Mouse (Mus musculus): ENCODE results near the gene Cnot6l. TPM values are rescaled to one million over a fixed set of nuclear protein-coding genes. Genes with fewer than 3 reads are reported as not detected.

Cnot6l gene
- 12.2 and 14.3 TPM in 2 replicates for polyA plus RNA-seq (2016; fragmentation: Nextera tagmentation; extraction: Ambion mirVana)

- Histone ChIP-seq H3K9me3 (replicated peaks) (no peaks in the 10 kb centered on the region), H3K4me1 (peaks cover 18% of the 10 kb centered on the region), H3K36me3 (no peaks in the 10 kb centered on the region), H3K4me3 (peak within 1 kb of the TSS; percentile 92), H3K27me3 (ENCODE audit: low read depth, poor library complexity, severe bottlenecking) (no peaks in the 10 kb centered on the region), H3K27ac (peak within 1 kb of the TSS; percentile 99)
- WGBS = 43% methylated on average over 5 of the region's 5 CpGs
- DNase-seq (ENCODE audit: low spot score) = no peak
These were observed at the start of gene Cnot6l for GRCm38 (mm10) chr5:96164021-96164411. Cnot6l (minus strand) TSS chr5:96164171.

- no peaks in the 10 kb centered on the region for H3K27me3 ChIP-seq (ENCODE audit: low read depth, poor library complexity, severe bottlenecking)
- H3K4me3 ChIP-seq = peak overlapping the region; percentile 80
- H3K4me1 ChIP-seq = peaks cover 12% of the 10 kb centered on the region
- peak overlapping the region; percentile 89 for H3K27ac ChIP-seq
- H3K9me3 ChIP-seq (replicated peaks) = no peaks in the 10 kb centered on the region
- under 1% methylated on average over 35 of the region's 35 CpGs for WGBS
- H3K36me3 ChIP-seq = peaks cover 12% of the 10 kb centered on the region
- peak; percentile 93 for DNase-seq (ENCODE audit: low spot score)
These were observed 46.1 kb upstream of the Cnot6l start for GRCm38 (mm10) chr5:96209916-96210583.

- H3K36me3 ChIP-seq = peaks cover 6% of the 10 kb centered on the region
- no peaks in the 10 kb centered on the region for H3K27me3 ChIP-seq (ENCODE audit: low read depth, poor library complexity, severe bottlenecking)
- peak within 1 kb of the TSS; percentile 89 for H3K27ac ChIP-seq
- DNase-seq (ENCODE audit: low spot score) = peak; percentile 58
- H3K4me3 ChIP-seq = peak within 1 kb of the TSS; percentile 80
- H3K4me1 ChIP-seq = peaks cover 12% of the 10 kb centered on the region
- 5% methylated on average over 17 of the region's 17 CpGs for WGBS
- H3K9me3 ChIP-seq (replicated peaks) = no peaks in the 10 kb centered on the region
These were observed 45.5 kb upstream of the Cnot6l start, which contains the start of gene Mrpl1 for GRCm38 (mm10) chr5:96209459-96209858. Mrpl1 (plus strand) TSS chr5:96209493.

GRCm38 (mm10) chr5:96208543-96208942 is 44.6 kb upstream of the Cnot6l start:
- peaks cover 12% of the 10 kb centered on the region for H3K4me1 ChIP-seq
- no peaks in the 10 kb centered on the region for H3K9me3 ChIP-seq (replicated peaks)
- no peak overlapping the region for H3K27ac ChIP-seq
- 85% methylated on average over 4 of the region's 4 CpGs for WGBS
- DNase-seq (ENCODE audit: low spot score) = no peak
- H3K27me3 ChIP-seq (ENCODE audit: low read depth, poor library complexity, severe bottlenecking) = no peaks in the 10 kb centered on the region
- no peaks in the 10 kb centered on the region for H3K36me3 ChIP-seq
- H3K4me3 ChIP-seq = no peak overlapping the region

- Histone ChIP-seq H3K27me3 (ENCODE audit: low read depth, poor library complexity, severe bottlenecking) (no peaks in the 10 kb centered on the region), H3K4me3 (no peak overlapping the region)
These were observed 43.6 kb upstream of the Cnot6l start for GRCm38 (mm10) chr5:96207531-96207930.

GRCm38 (mm10) chr5:96206897-96207296 is 42.9 kb upstream of the Cnot6l start:
- DNase-seq (ENCODE audit: low spot score) = no peak
- Histone ChIP-seq H3K9me3 (replicated peaks) (no peaks in the 10 kb centered on the region), H3K27me3 (ENCODE audit: low read depth, poor library complexity, severe bottlenecking) (no peaks in the 10 kb centered on the region), H3K36me3 (no peaks in the 10 kb centered on the region), H3K27ac (no peak overlapping the region), H3K4me1 (peaks cover 12% of the 10 kb centered on the region), H3K4me3 (no peak overlapping the region)
- 83% methylated on average over 2 of the region's 2 CpGs for WGBS

More at GRCm38 (mm10) chr5:96207531-96207930, 43.6 kb upstream of the Cnot6l start:
- H3K9me3 ChIP-seq (replicated peaks) = no peaks in the 10 kb centered on the region
- H3K4me1 ChIP-seq = peaks cover 12% of the 10 kb centered on the region
- WGBS = 90% methylated on average over 2 of the region's 2 CpGs
- H3K36me3 ChIP-seq = no peaks in the 10 kb centered on the region
- no peak for DNase-seq (ENCODE audit: low spot score)
- H3K27ac ChIP-seq = no peak overlapping the region

- Histone ChIP-seq H3K27me3 (ENCODE audit: low read depth, poor library complexity, severe bottlenecking) (no peaks in the 10 kb centered on the region), H3K27ac (no peak overlapping the region), H3K36me3 (no peaks in the 10 kb centered on the region), H3K4me3 (no peak overlapping the region), H3K4me1 (peaks cover 3% of the 10 kb centered on the region; the same call in 1 of the 2 replicates), H3K9me3 (replicated peaks) (no peaks in the 10 kb centered on the region)
- 68% methylated on average over 10 of the region's 10 CpGs for WGBS
- DNase-seq (ENCODE audit: low spot score) = no peak
These were observed 37.6 kb upstream of the Cnot6l start for GRCm38 (mm10) chr5:96201462-96202154.

GRCm38 (mm10) chr5:96200269-96200668 is 36.3 kb upstream of the Cnot6l start:
- no peak overlapping the region for H3K4me3 ChIP-seq
- H3K27ac ChIP-seq = no peak overlapping the region
- H3K27me3 ChIP-seq (ENCODE audit: low read depth, poor library complexity, severe bottlenecking) = no peaks in the 10 kb centered on the region
- H3K4me1 ChIP-seq = peaks cover 3% of the 10 kb centered on the region; the same call in 1 of the 2 replicates
- H3K36me3 ChIP-seq = no peaks in the 10 kb centered on the region
- no peaks in the 10 kb centered on the region for H3K9me3 ChIP-seq (replicated peaks)
- WGBS = 77% methylated on average over 3 of the region's 3 CpGs
- DNase-seq (ENCODE audit: low spot score) = no peak

- 73% methylated on average over 6 of the region's 6 CpGs for WGBS
- H3K36me3 ChIP-seq = no peaks in the 10 kb centered on the region
- H3K4me1 ChIP-seq = peaks cover 3% of the 10 kb centered on the region; the same call in 1 of the 2 replicates
- H3K4me3 ChIP-seq = no peak overlapping the region
- H3K27ac ChIP-seq = no peak overlapping the region
- no peak for DNase-seq (ENCODE audit: low spot score)
- no peaks in the 10 kb centered on the region for H3K9me3 ChIP-seq (replicated peaks)
- no peaks in the 10 kb centered on the region for H3K27me3 ChIP-seq (ENCODE audit: low read depth, poor library complexity, severe bottlenecking)
These were observed 34.3 kb upstream of the Cnot6l start for GRCm38 (mm10) chr5:96198271-96198670.

GRCm38 (mm10) chr5:96196547-96197052 is 32.6 kb upstream of the Cnot6l start:
- Histone ChIP-seq H3K27me3 (ENCODE audit: low read depth, poor library complexity, severe bottlenecking) (no peaks in the 10 kb centered on the region), H3K4me1 (peaks cover 3% of the 10 kb centered on the region; the same call in 1 of the 2 replicates), H3K4me3 (no peak overlapping the region), H3K27ac (no peak overlapping the region), H3K36me3 (no peaks in the 10 kb centered on the region), H3K9me3 (replicated peaks) (no peaks in the 10 kb centered on the region)
- 79% methylated on average over 2 of the region's 2 CpGs for WGBS
- DNase-seq (ENCODE audit: low spot score) = no peak

- Histone ChIP-seq H3K4me3 (no peak overlapping the region), H3K36me3 (no peaks in the 10 kb centered on the region), H3K9me3 (replicated peaks) (no peaks in the 10 kb centered on the region), H3K4me1 (no peaks in the 10 kb centered on the region), H3K27me3 (ENCODE audit: low read depth, poor library complexity, severe bottlenecking) (no peaks in the 10 kb centered on the region), H3K27ac (no peak overlapping the region)
- no peak for DNase-seq (ENCODE audit: low spot score)
- 74% methylated on average over 4 of the region's 4 CpGs for WGBS
These were observed 27.3 kb upstream of the Cnot6l start for GRCm38 (mm10) chr5:96191251-96191650.

GRCm38 (mm10) chr5:96189761-96190160 is 25.8 kb upstream of the Cnot6l start:
- Histone ChIP-seq H3K4me3 (no peak overlapping the region), H3K4me1 (no peaks in the 10 kb centered on the region), H3K27me3 (ENCODE audit: low read depth, poor library complexity, severe bottlenecking) (no peaks in the 10 kb centered on the region), H3K27ac (no peak overlapping the region), H3K9me3 (replicated peaks) (no peaks in the 10 kb centered on the region), H3K36me3 (no peaks in the 10 kb centered on the region)
- no peak for DNase-seq (ENCODE audit: low spot score)
- WGBS = 96% methylated on average over 1 of the region's 1 CpGs

- H3K4me3 ChIP-seq = no peak overlapping the region
- no peaks in the 10 kb centered on the region for H3K27me3 ChIP-seq (ENCODE audit: low read depth, poor library complexity, severe bottlenecking)
- no peak for DNase-seq (ENCODE audit: low spot score)
- H3K36me3 ChIP-seq = no peaks in the 10 kb centered on the region
- H3K27ac ChIP-seq = no peak overlapping the region
- no peaks in the 10 kb centered on the region for H3K4me1 ChIP-seq
- WGBS = 76% methylated on average over 2 of the region's 2 CpGs
- H3K9me3 ChIP-seq (replicated peaks) = no peaks in the 10 kb centered on the region
These were observed 20.0 kb upstream of the Cnot6l start for GRCm38 (mm10) chr5:96183987-96184386.
